Mouse (Mus musculus) limb, embryonic 13.5 days (tissue): ENCODE data around the gene Sco2. TPM values are rescaled to one million over a fixed set of nuclear protein-coding genes. Genes with fewer than 3 reads are reported as not detected.
A peak's percentile ranks its signal among the peaks of the same experiment; 100 is the strongest.

Experiments used
- ATAC-seq: fragments of 200-750 bp; cut with Nextera tagmentation; 2 replicates; pipeline ENCODE4 v1.8.0; 2017; ENCODE audit warnings: low read depth, moderate number of reproducible peaks, moderate TSS enrichment; ENCODE audit not compliant: low FRiP score
- H3K27ac ChIP-seq: fragments of 300-500 bp; sonication (generic); 2 replicates; pipeline ENCODE4 v1.5.1; 2015; ENCODE audit warnings: inconsistent platforms, mild to moderate bottlenecking, moderate library complexity
- H3K27me3 ChIP-seq: fragments of 300-500 bp; sonication (generic); 2 replicates; pipeline ENCODE4 v1.6.1; 2015; ENCODE audit warnings: mild to moderate bottlenecking, inconsistent platforms
- H3K36me3 ChIP-seq: fragments of 300-500 bp; sonication (generic); 2 replicates; pipeline ENCODE4 v1.6.1; 2015; ENCODE audit warnings: inconsistent platforms, mild to moderate bottlenecking, moderate library complexity
- H3K4me1 ChIP-seq: fragments of 300-500 bp; sonication (generic); 2 replicates; pipeline ENCODE4 v1.6.1; 2015; ENCODE audit warnings: inconsistent platforms
- H3K4me2 ChIP-seq: fragments of 300-500 bp; sonication (generic); replicated peaks from 2 replicates; pipeline ENCODE4 v1.6.1; 2015; ENCODE audit warnings: inconsistent platforms, mild to moderate bottlenecking, moderate library complexity
- H3K4me3 ChIP-seq: fragments of 300-500 bp; sonication (generic); 2 replicates; pipeline ENCODE4 v1.5.1; 2015; ENCODE audit warnings: moderate library complexity, mild to moderate bottlenecking, inconsistent platforms
- H3K9ac ChIP-seq: fragments of 300-500 bp; sonication (generic); 2 replicates; pipeline ENCODE4 v1.6.1; 2015; ENCODE audit warnings: mild to moderate bottlenecking, inconsistent platforms
- H3K9me3 ChIP-seq: fragments of 300-500 bp; sonication (generic); 2 replicates; pipeline ENCODE4 v1.6.1; 2016; ENCODE audit warnings: inconsistent platforms
- WGBS: fragments of 180-500 bp; shearing (Covaris S2); methylation state at CpG from one replicate; pipeline ENCODE4 v1.1.7; 2015; 5-methylcytosine and 5-hydroxymethylcytosine counted together
- polyA plus RNA-seq: library from polyadenylated mRNA; unstranded; fragments of >200 nt; fragmentation: Nextera tagmentation; extraction: Ambion mirVana; gene quantifications from 2 replicates; pipeline ENCODE4 v1.2.1, GENCODE M21; 2015

Gene Sco2
- polyA plus RNA-seq: 5.4 and 5.8 TPM in 2 replicates

- H3K9me3 ChIP-seq: no peaks in the 10 kb centered on the region
- H3K27me3 ChIP-seq: peaks cover 36% of the 10 kb centered on the region
- under 1% methylated on average over 42 of the region's 42 CpGs for WGBS
- H3K4me1 ChIP-seq: peaks cover 34% of the 10 kb centered on the region
- H3K9ac ChIP-seq: peak within 1 kb of the TSS; percentile 84
- peak within 1 kb of the TSS; percentile 87 for H3K27ac ChIP-seq
- H3K36me3 ChIP-seq: peaks cover 40% of the 10 kb centered on the region
- ATAC-seq: peak; percentile 84
- peak within 1 kb of the TSS; percentile 85 for H3K4me2 ChIP-seq
- H3K4me3 ChIP-seq: peak within 1 kb of the TSS; percentile 66
These were observed at the start of gene Sco2 for GRCm38 (mm10) chr15:89373762-89374248. TSS of gene Sco2 (minus strand) at chr15:89373846.

GRCm38 (mm10) chr15:89421938-89422337 is 48.3 kb upstream of the Sco2 start:
- no peaks in the 10 kb centered on the region for H3K9me3 ChIP-seq
- 94% methylated on average over 9 of the region's 9 CpGs for WGBS
- H3K36me3 ChIP-seq: peaks cover 32% of the 10 kb centered on the region
- H3K9ac ChIP-seq: no peak overlapping the region
- no peak for ATAC-seq
- peaks cover 7% of the 10 kb centered on the region for H3K4me1 ChIP-seq
- no peak overlapping the region for H3K27ac ChIP-seq
- no peak overlapping the region for H3K4me3 ChIP-seq
- no peak overlapping the region for H3K4me2 ChIP-seq
- no peaks in the 10 kb centered on the region for H3K27me3 ChIP-seq

DNA sequence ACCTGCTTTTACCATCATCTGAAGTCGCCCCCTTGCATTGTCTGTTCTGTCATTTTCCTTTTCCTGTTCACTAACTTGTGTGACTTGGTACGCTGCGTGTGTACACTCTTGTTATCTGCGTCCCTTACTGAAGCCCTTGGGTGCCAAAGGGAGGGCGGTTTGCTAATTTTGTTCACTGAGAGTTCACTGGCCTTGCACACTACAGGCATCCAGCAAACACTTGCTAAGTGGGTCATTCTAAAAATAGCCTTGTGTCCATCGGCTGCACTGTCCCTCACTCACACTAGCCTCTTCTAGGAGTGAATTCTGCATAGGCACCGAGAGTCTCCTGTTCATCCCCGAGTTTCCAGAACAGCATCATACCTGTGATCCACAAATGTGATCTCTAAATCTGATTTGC is 41.6 kb upstream of the Sco2 start:
- H3K4me1 ChIP-seq: no peaks in the 10 kb centered on the region
- H3K27me3 ChIP-seq: no peaks in the 10 kb centered on the region
- no peak overlapping the region for H3K4me2 ChIP-seq
- no peak overlapping the region for H3K27ac ChIP-seq
- no peak for ATAC-seq
- 89% methylated on average over 8 of the region's 8 CpGs for WGBS
- H3K36me3 ChIP-seq: peaks cover 18% of the 10 kb centered on the region
- no peak overlapping the region for H3K4me3 ChIP-seq
- no peaks in the 10 kb centered on the region for H3K9me3 ChIP-seq
- no peak overlapping the region for H3K9ac ChIP-seq

DNA sequence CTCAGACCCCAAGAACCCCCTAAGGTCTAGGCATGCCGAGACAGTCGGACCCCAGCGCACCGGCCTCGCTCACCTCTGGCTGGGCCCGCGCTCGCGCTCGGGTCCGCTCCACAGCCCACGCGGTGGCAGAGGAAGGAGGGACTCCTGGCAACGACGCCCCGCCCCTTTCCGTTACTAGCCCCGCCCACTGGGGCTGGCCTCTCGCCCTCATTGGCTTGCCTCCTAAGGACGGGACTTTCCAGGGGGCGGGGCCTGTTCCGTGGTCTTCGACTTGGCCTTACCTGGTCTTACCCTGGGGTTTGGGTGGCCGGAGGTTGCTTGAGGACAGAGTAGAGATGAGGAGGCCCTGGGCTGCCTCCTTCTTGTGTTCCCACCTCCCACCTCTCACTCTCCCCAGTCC is 36.5 kb upstream of the Sco2 start, which contains the start of gene Syce3:
Gene Syce3 (minus strand): TSS at position 386 of the 400 bp plus-strand sequence.
- H3K27me3 ChIP-seq: no peaks in the 10 kb centered on the region
- ATAC-seq: no peak
- no peak within 1 kb of the TSS for H3K9ac ChIP-seq
- H3K9me3 ChIP-seq: peaks cover 15% of the 10 kb centered on the region; the same call in 1 of the 2 replicates
- no peaks in the 10 kb centered on the region for H3K4me1 ChIP-seq
- H3K4me3 ChIP-seq: no peak within 1 kb of the TSS
- 82% methylated on average over 20 of the region's 24 CpGs for WGBS
- no peak within 1 kb of the TSS for H3K27ac ChIP-seq
- no peak within 1 kb of the TSS for H3K4me2 ChIP-seq
- no peaks in the 10 kb centered on the region for H3K36me3 ChIP-seq

GRCm38 (mm10) chr15:89406691-89407090 is 33.0 kb upstream of the Sco2 start:
- H3K9me3 ChIP-seq: peaks cover 15% of the 10 kb centered on the region; the same call in 1 of the 2 replicates
- no peaks in the 10 kb centered on the region for H3K4me1 ChIP-seq
- no peaks in the 10 kb centered on the region for H3K27me3 ChIP-seq
- no peak overlapping the region for H3K4me3 ChIP-seq
- H3K4me2 ChIP-seq: no peak overlapping the region
- no peak for ATAC-seq
- H3K27ac ChIP-seq: no peak overlapping the region
- H3K36me3 ChIP-seq: no peaks in the 10 kb centered on the region
- H3K9ac ChIP-seq: no peak overlapping the region

GRCm38 (mm10) chr15:89404831-89405623 is 31.4 kb upstream of the Sco2 start:
- ATAC-seq: no peak
- Histone ChIP-seq H3K9ac (no peak overlapping the region), H3K27me3 (no peaks in the 10 kb centered on the region), H3K9me3 (peaks cover 15% of the 10 kb centered on the region; the same call in 1 of the 2 replicates), H3K4me2 (no peak overlapping the region), H3K36me3 (no peaks in the 10 kb centered on the region), H3K4me1 (no peaks in the 10 kb centered on the region), H3K4me3 (no peak overlapping the region), H3K27ac (no peak overlapping the region)
- 78% methylated on average over 10 of the region's 10 CpGs for WGBS

- Histone ChIP-seq H3K36me3 (no peaks in the 10 kb centered on the region), H3K4me3 (no peak overlapping the region), H3K4me1 (no peaks in the 10 kb centered on the region), H3K9me3 (peaks cover 9% of the 10 kb centered on the region; the same call in 1 of the 2 replicates), H3K27me3 (no peaks in the 10 kb centered on the region), H3K27ac (no peak overlapping the region), H3K9ac (no peak overlapping the region), H3K4me2 (no peak overlapping the region)
- no peak for ATAC-seq
- 73% methylated on average over 1 of the region's 1 CpGs for WGBS
These were observed 28.8 kb upstream of the Sco2 start for GRCm38 (mm10) chr15:89402471-89402870.

DNA sequence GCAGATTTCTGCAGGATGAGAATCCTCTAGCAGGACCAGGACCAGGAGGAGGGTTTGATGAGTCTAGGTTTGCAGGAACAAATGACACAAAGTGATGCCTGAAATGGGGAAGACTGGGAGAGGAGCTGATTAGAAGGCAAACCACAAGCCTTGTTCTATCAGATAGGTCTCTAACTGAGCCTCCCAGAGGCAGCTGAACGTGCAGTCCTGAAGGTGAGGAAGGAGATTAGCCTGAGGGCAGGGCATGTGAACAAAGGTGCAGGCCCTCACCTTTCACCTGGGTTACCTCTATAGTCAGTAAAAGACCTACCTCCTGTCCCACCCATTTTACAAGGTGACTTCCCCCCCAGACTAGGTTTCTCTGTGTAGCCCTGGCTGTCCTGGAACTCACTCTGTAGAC is 26.1 kb upstream of the Sco2 start:
- Histone ChIP-seq H3K27ac (no peak overlapping the region), H3K36me3 (no peaks in the 10 kb centered on the region), H3K9me3 (no peaks in the 10 kb centered on the region), H3K27me3 (no peaks in the 10 kb centered on the region), H3K9ac (no peak overlapping the region), H3K4me3 (no peak overlapping the region), H3K4me2 (no peak overlapping the region), H3K4me1 (no peaks in the 10 kb centered on the region)
- 62% methylated on average over 1 of the region's 1 CpGs for WGBS
- no peak for ATAC-seq

DNA sequence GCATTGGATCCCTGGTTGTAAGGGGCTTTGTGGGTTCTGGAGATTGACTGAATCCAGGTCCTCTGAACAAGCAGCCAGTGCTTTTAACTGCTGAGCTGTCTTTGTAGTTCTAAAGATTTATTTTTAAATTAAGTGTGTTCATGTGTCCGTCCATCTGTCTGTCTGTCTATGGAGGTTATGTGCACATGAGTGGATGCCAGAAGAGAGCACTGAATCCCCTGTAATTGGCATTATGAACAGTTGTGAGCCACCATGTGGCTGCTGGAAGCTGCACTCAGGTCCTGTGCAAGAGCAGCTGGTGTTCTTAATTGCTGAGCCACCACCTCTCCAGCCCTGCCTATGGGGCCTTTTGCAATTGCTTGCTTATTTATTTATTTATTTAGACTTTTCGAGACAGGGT is 24.5 kb upstream of the Sco2 start:
- H3K9me3 ChIP-seq: no peaks in the 10 kb centered on the region
- H3K4me1 ChIP-seq: no peaks in the 10 kb centered on the region
- H3K4me2 ChIP-seq: no peak overlapping the region
- H3K9ac ChIP-seq: no peak overlapping the region
- no peaks in the 10 kb centered on the region for H3K27me3 ChIP-seq
- H3K36me3 ChIP-seq: no peaks in the 10 kb centered on the region
- 72% methylated on average over 2 of the region's 2 CpGs for WGBS
- ATAC-seq: no peak
- no peak overlapping the region for H3K4me3 ChIP-seq
- no peak overlapping the region for H3K27ac ChIP-seq

- H3K4me1 ChIP-seq: no peaks in the 10 kb centered on the region
- 90% methylated on average over 4 of the region's 4 CpGs for WGBS
These were observed 23.2 kb upstream of the Sco2 start for GRCm38 (mm10) chr15:89396883-89397282.

DNA sequence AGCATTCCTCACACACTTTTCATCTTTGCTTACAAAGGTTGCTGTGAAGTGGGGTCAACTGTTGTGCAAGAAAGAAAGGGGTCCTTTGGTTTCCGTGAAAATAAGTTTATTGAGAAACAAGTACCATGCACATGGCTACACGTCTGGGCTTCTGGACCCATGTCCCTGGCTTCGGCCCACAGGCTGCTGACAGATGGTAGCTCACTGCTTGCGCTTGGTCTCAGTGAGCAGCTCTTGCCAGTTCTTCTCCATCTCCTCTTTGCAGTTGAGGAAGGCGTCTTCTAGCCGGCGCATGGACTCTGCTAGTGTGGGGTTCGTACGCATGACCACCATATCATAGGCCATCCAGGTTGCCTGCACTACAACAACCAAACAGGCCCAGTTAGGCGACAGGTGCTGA is 16.4 kb upstream of the Sco2 start:
- 89% methylated on average over 10 of the region's 10 CpGs for WGBS
- Histone ChIP-seq H3K9me3 (no peaks in the 10 kb centered on the region), H3K4me1 (no peaks in the 10 kb centered on the region), H3K4me2 (no peak overlapping the region), H3K4me3 (no peak overlapping the region), H3K36me3 (no peaks in the 10 kb centered on the region), H3K27me3 (peaks cover 20% of the 10 kb centered on the region), H3K9ac (no peak overlapping the region), H3K27ac (no peak overlapping the region)
- no peak for ATAC-seq

More at GRCm38 (mm10) chr15:89396883-89397282, 23.2 kb upstream of the Sco2 start:
- no peaks in the 10 kb centered on the region for H3K9me3 ChIP-seq
- no peak for ATAC-seq
- H3K27me3 ChIP-seq: no peaks in the 10 kb centered on the region
- H3K4me3 ChIP-seq: no peak overlapping the region
- H3K36me3 ChIP-seq: no peaks in the 10 kb centered on the region
- no peak overlapping the region for H3K4me2 ChIP-seq
- H3K9ac ChIP-seq: no peak overlapping the region
- no peak overlapping the region for H3K27ac ChIP-seq

DNA sequence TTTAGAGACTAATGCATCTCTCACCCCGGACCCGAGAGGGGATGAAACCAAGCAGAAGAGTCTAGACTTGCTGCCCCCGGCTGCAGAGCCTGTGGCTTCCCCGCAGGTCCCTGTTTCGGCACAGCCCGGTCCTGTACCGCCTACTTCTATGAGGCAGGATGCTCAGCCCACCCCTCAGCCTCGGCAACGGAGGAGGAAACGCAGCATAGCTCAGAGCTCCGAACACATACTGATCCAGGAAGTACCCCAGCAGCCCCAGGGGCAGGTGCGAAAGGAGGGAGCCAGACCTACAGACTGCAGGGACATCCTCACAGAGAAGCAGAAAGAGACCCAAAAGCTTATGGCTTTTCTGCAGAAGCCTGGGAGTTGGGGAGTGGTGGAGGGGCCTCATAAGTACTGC is 13.5 kb upstream of the Sco2 start:
- no peaks in the 10 kb centered on the region for H3K4me1 ChIP-seq
- peaks cover 39% of the 10 kb centered on the region for H3K27me3 ChIP-seq
- H3K27ac ChIP-seq: no peak overlapping the region
- ATAC-seq: no peak
- H3K4me3 ChIP-seq: no peak overlapping the region
- H3K36me3 ChIP-seq: no peaks in the 10 kb centered on the region
- H3K9ac ChIP-seq: no peak overlapping the region
- no peak overlapping the region for H3K4me2 ChIP-seq
- 47% methylated on average over 12 of the region's 12 CpGs for WGBS
- H3K9me3 ChIP-seq: no peaks in the 10 kb centered on the region
